Mouse (Mus musculus): ENCODE results near the gene Irgq. TPM values are rescaled to one million over a fixed set of nuclear protein-coding genes. Genes with fewer than 3 reads are reported as not detected.

The Irgq gene
- total RNA-seq, 1 experiment from 2014 or later: 29.5 TPM

Other genes starting within 250 kb of the Irgq start
- gene Zfp61, start 229.5 kb upstream of the Irgq start, total RNA-seq (2021): 10.1 and 11.5 TPM in 2 replicates
- 4.1 and 6.6 TPM in 2 replicates for gene Zfp94, start 214.0 kb upstream of the Irgq start, total RNA-seq (2021)
- gene Tescl, start 196.8 kb upstream of the Irgq start, total RNA-seq (2021): 1.0 and 1.1 TPM in 2 replicates
- gene Lypd5, start 181.5 kb upstream of the Irgq start, total RNA-seq (2021): not detected in 2 replicates
- 0.21 TPM in 1 of 2 replicates, not detected in the other for gene Kcnn4, start 160.4 kb upstream of the Irgq start, total RNA-seq (2021)
- gene Smg9, start 131.1 kb upstream of the Irgq start, total RNA-seq (2021): 26.6 and 29.1 TPM in 2 replicates
- not detected in 2 replicates for gene Irgc1, start 78.4 kb upstream of the Irgq start, total RNA-seq (2021)
- gene Plaur, start 68.2 kb upstream of the Irgq start, total RNA-seq (2021): 5.6 and 7.8 TPM in 2 replicates
- 2.4 and 3.8 TPM in 2 replicates for gene Cadm4, start 48.7 kb upstream of the Irgq start, total RNA-seq (2021)
- gene Zfp428, start 23.7 kb upstream of the Irgq start, total RNA-seq (2021): 6.2 and 7.0 TPM in 2 replicates
- gene AC161166.1, start 18.2 kb upstream of the Irgq start, total RNA-seq (2021): not detected in 2 replicates
- gene Pinlyp, start 15.4 kb downstream of the Irgq start, total RNA-seq (2021): not detected in 2 replicates
- 38.0 and 51.2 TPM in 2 replicates for gene Xrcc1, start 15.6 kb downstream of the Irgq start, total RNA-seq (2021)
- 26.0 and 38.2 TPM in 2 replicates for gene Ethe1, start 56.9 kb downstream of the Irgq start, total RNA-seq (2021)
- gene Zfp575, start 57.0 kb downstream of the Irgq start, total RNA-seq (2021): 0.39 TPM in 1 of 2 replicates, not detected in the other
- gene Phldb3, start 80.1 kb downstream of the Irgq start, total RNA-seq (2021): 7.1 and 7.4 TPM in 2 replicates
- gene Lypd3, start 105.9 kb downstream of the Irgq start, total RNA-seq (2021): 1.5 and 1.7 TPM in 2 replicates
- gene Tex101, start 146.0 kb downstream of the Irgq start, total RNA-seq (2021): not detected in 2 replicates
- not detected in 2 replicates for gene BC049730, start 178.6 kb downstream of the Irgq start, total RNA-seq (2021)
- not detected in 2 replicates for gene Gm4763, start 196.2 kb downstream of the Irgq start, total RNA-seq (2021)
- gene Cd177, start 229.6 kb downstream of the Irgq start, total RNA-seq (2021): not detected in 2 replicates
- 0.36 TPM in 1 of 2 replicates, not detected in the other for gene Ceacam10, start 246.5 kb downstream of the Irgq start, total RNA-seq (2021)